Mouse (Mus musculus) ovary, postnatal 14 days (tissue): ENCODE results near the gene Shmt2.

Experiments used
- DNase-seq: peaks from one replicate; pipeline ENCODE4 v3.0.0; 2022; ENCODE audit warnings: low spot score

Shmt2 gene

GRCm38 (mm10) chr10:127534036-127534928 is 12.0 kb upstream of the Shmt2 start, which contains the start of gene Nxph4:
Gene Nxph4 (minus strand): TSS chr10:127534559.
- DNase-seq: no peak

- no peak for DNase-seq
Measured at GRCm38 (mm10) chr10:127531548-127531947, 9.3 kb upstream of the Shmt2 start.

GRCm38 (mm10) chr10:127530945-127531344 is 8.7 kb upstream of the Shmt2 start:
- no peak for DNase-seq

- no peak for DNase-seq
Measured at GRCm38 (mm10) chr10:127527481-127527880, 5.2 kb upstream of the Shmt2 start.

- DNase-seq: no peak
Measured at GRCm38 (mm10) chr10:127526681-127527080, 4.4 kb upstream of the Shmt2 start.

- no peak for DNase-seq
Measured at GRCm38 (mm10) chr10:127526048-127526447, 3.8 kb upstream of the Shmt2 start.

GRCm38 (mm10) chr10:127524646-127525255 is 2.5 kb upstream of the Shmt2 start:
- DNase-seq: no peak

- no peak for DNase-seq
Measured at GRCm38 (mm10) chr10:127521611-127522080, 598 bp downstream of the Shmt2 start.

GRCm38 (mm10) chr10:127520714-127521357 is 1.4 kb downstream of the Shmt2 start:
- DNase-seq: no peak

GRCm38 (mm10) chr10:127519903-127520713 is 2.1 kb downstream of the Shmt2 start:
- no peak for DNase-seq

GRCm38 (mm10) chr10:127519041-127519701 is 3.1 kb downstream of the Shmt2 start:
- no peak for DNase-seq

- DNase-seq: no peak
Measured at GRCm38 (mm10) chr10:127517941-127518340, 4.3 kb downstream of the Shmt2 start.

- DNase-seq: no peak
Measured at GRCm38 (mm10) chr10:127516576-127517260, 5.5 kb downstream of the Shmt2 start.

- no peak for DNase-seq
Measured at GRCm38 (mm10) chr10:127515983-127516459, 6.2 kb downstream of the Shmt2 start.

GRCm38 (mm10) chr10:127515271-127515982 is 6.8 kb downstream of the Shmt2 start:
- no peak for DNase-seq

GRCm38 (mm10) chr10:127514764-127515163 is 7.5 kb downstream of the Shmt2 start, which contains the start of gene Ndufa4l2:
Gene Ndufa4l2 (plus strand): TSS chr10:127514967.
- no peak for DNase-seq

GRCm38 (mm10) chr10:127514111-127514698 is 8.0 kb downstream of the Shmt2 start:
- no peak for DNase-seq

GRCm38 (mm10) chr10:127513501-127514091 is 8.6 kb downstream of the Shmt2 start:
- DNase-seq: no peak

- peak; percentile 95 for DNase-seq
Measured at GRCm38 (mm10) chr10:127512813-127513212, 9.4 kb downstream of the Shmt2 start.
